Mouse (Mus musculus): ENCODE measurements around the gene Wdr63. TPM values are rescaled to one million over a fixed set of nuclear protein-coding genes. Genes with fewer than 3 reads are reported as not detected.
A peak's percentile ranks its signal among the peaks of the same experiment; 100 is the strongest.

Gene Wdr63
- total RNA-seq (2022): 1 to 10 TPM in 1 of 4 experiments, under 1 TPM in 3; 0.21 to 1.5 (median 0.29) TPM

- DNase-seq (ENCODE audit: low spot score in 2 of 2): peak; percentile 12 to 79
These were observed at the start of gene Wdr63 for GRCm38 (mm10) chr3:146107921-146108571. Gene Wdr63 (minus strand): TSS chr3:146108130.

- no peak for DNase-seq (ENCODE audit: low spot score in 2 of 2)
These were observed 48.9 kb upstream of the Wdr63 start for GRCm38 (mm10) chr3:146156811-146157210.

- DNase-seq (ENCODE audit: low spot score in 2 of 2): no peak
These were observed 48.0 kb upstream of the Wdr63 start for GRCm38 (mm10) chr3:146155628-146156576.

GRCm38 (mm10) chr3:146153862-146154611, 46.1 kb upstream of the Wdr63 start:
- no peak for DNase-seq (ENCODE audit: low spot score in 2 of 2)

GRCm38 (mm10) chr3:146152913-146153312, 45.0 kb upstream of the Wdr63 start:
- DNase-seq (ENCODE audit: low spot score in 2 of 2): no peak

- DNase-seq (ENCODE audit: low spot score in 2 of 2): no peak
These were observed 44.4 kb upstream of the Wdr63 start for GRCm38 (mm10) chr3:146152348-146152747.

- no peak for DNase-seq (ENCODE audit: low spot score in 2 of 2)
These were observed 43.8 kb upstream of the Wdr63 start for GRCm38 (mm10) chr3:146151755-146152154.

- DNase-seq (ENCODE audit: low spot score in 2 of 2): no peak
These were observed 43.4 kb upstream of the Wdr63 start for GRCm38 (mm10) chr3:146151328-146151727.

GRCm38 (mm10) chr3:146150560-146150959, 42.6 kb upstream of the Wdr63 start:
- DNase-seq (ENCODE audit: low spot score in 2 of 2): no peak

GRCm38 (mm10) chr3:146150058-146150400, 42.1 kb upstream of the Wdr63 start:
- DNase-seq (ENCODE audit: low spot score in 2 of 2): no peak

- no peak for DNase-seq (ENCODE audit: low spot score in 2 of 2)
These were observed 41.5 kb upstream of the Wdr63 start, which contains the start of gene Mcoln2 for GRCm38 (mm10) chr3:146149156-146150057. Gene Mcoln2 (plus strand): TSS chr3:146149833.

GRCm38 (mm10) chr3:146146131-146146530, 38.2 kb upstream of the Wdr63 start:
- DNase-seq (ENCODE audit: low spot score in 2 of 2): no peak

GRCm38 (mm10) chr3:146145501-146145900, 37.6 kb upstream of the Wdr63 start:
- no peak for DNase-seq (ENCODE audit: low spot score in 2 of 2)

GRCm38 (mm10) chr3:146142523-146142922, 34.6 kb upstream of the Wdr63 start:
- no peak for DNase-seq (ENCODE audit: low spot score in 2 of 2)

- DNase-seq (ENCODE audit: low spot score in 2 of 2): no peak
These were observed 32.3 kb upstream of the Wdr63 start for GRCm38 (mm10) chr3:146140276-146140675.

- DNase-seq (ENCODE audit: low spot score in 2 of 2): no peak
These were observed 28.5 kb upstream of the Wdr63 start for GRCm38 (mm10) chr3:146136422-146136821.

- DNase-seq (ENCODE audit: low spot score in 2 of 2): no peak
These were observed 27.5 kb upstream of the Wdr63 start for GRCm38 (mm10) chr3:146135417-146135816.

GRCm38 (mm10) chr3:146134834-146135233, 26.9 kb upstream of the Wdr63 start:
- no peak for DNase-seq (ENCODE audit: low spot score in 2 of 2)

- DNase-seq (ENCODE audit: low spot score in 2 of 2): no peak
These were observed 19.3 kb upstream of the Wdr63 start for GRCm38 (mm10) chr3:146127205-146127604.

GRCm38 (mm10) chr3:146123464-146123825, 15.5 kb upstream of the Wdr63 start:
- no peak for DNase-seq (ENCODE audit: low spot score in 2 of 2)

Measured in left cerebral cortex, adult 8-10 months (tissue).